Mouse (Mus musculus) ES-E14 (cell line): ENCODE results near the gene Ube2q2. TPM values are rescaled to one million over a fixed set of nuclear protein-coding genes. Genes with fewer than 3 reads are reported as not detected.
A peak's percentile ranks its signal among the peaks of the same experiment; 100 is the strongest.

Experiments
- DNase-seq: peaks from one replicate; pipeline ENCODE4 v3.0.0-alpha.2; 2013; ENCODE audit warnings: low read depth, low spot score
- H3K27ac ChIP-seq: 2 replicates; pipeline ENCODE4 v1.5.1; 2012; ENCODE audit warnings: low read depth, mild to moderate bottlenecking, low read length, moderate library complexity, mixed read lengths; ENCODE audit not compliant: poor library complexity, insufficient read depth, severe bottlenecking
- H3K36me3 ChIP-seq: 2 replicates; pipeline ENCODE4 v1.6.1; 2012; ENCODE audit warnings: mild to moderate bottlenecking, low read length, moderate library complexity, mixed read lengths; ENCODE audit not compliant: control insufficient read depth, poor library complexity, insufficient read depth, severe bottlenecking
- H3K4me1 ChIP-seq, 2 experiments: fragments of 150-350 bp in 1 of 2; sonication (generic) in 1 of 2; 2 replicates each; pipeline ENCODE4 v1.6.1; 2012; ENCODE audit warnings: low read length in 2 of 2, mild to moderate bottlenecking in 1 of 2, mixed read lengths in 1 of 2; ENCODE audit not compliant: control insufficient read depth in 2 of 2, insufficient read depth in 2 of 2, poor library complexity in 1 of 2
- H3K4me3 ChIP-seq, 2 experiments: fragments of 150-350 bp in 1 of 2; sonication (generic) in 1 of 2; 2 replicates each; pipeline ENCODE4 v1.5.1; 2012; ENCODE audit warnings: low read length in 2 of 2, low read depth in 1 of 2, mild to moderate bottlenecking in 1 of 2, mixed read lengths in 1 of 2; ENCODE audit not compliant: insufficient read depth in 1 of 2, poor library complexity in 1 of 2, severe bottlenecking in 1 of 2
- H3K9ac ChIP-seq: 2 replicates; pipeline ENCODE4 v1.6.1; 2012; ENCODE audit warnings: low read depth, mild to moderate bottlenecking, low read length, mixed read lengths; ENCODE audit not compliant: poor library complexity, insufficient read depth, severe bottlenecking
- H3K9me3 ChIP-seq: fragments of 150-350 bp; sonication (generic); 2 replicates; pipeline ENCODE4 v1.6.1; 2012; ENCODE audit warnings: low read depth, mild to moderate bottlenecking, low read length; ENCODE audit not compliant: control insufficient read depth, insufficient read depth
- CHD2 ChIP-seq: IDR thresholded peaks from 2 replicates; pipeline ENCODE4 v1.6.1; 2014; ENCODE audit warnings: mild to moderate bottlenecking, low read depth, low read length, inconsistent platforms
- HCFC1 ChIP-seq: IDR thresholded peaks from 2 replicates; pipeline ENCODE4 v1.6.1; 2012; ENCODE audit warnings: low read length, inconsistent platforms, borderline replicate concordance; ENCODE audit not compliant: insufficient read depth
- MAFK ChIP-seq: IDR thresholded peaks from 2 replicates; pipeline ENCODE4 v1.6.1; 2014; ENCODE audit warnings: mild to moderate bottlenecking, low read depth, low read length, inconsistent platforms; ENCODE audit not compliant: insufficient read depth
- ZC3H11A ChIP-seq: IDR thresholded peaks from 2 replicates; pipeline ENCODE4 v1.6.1; 2012; ENCODE audit warnings: low read depth, mild to moderate bottlenecking, inconsistent platforms, low read length, borderline replicate concordance
- ZNF384 ChIP-seq: IDR thresholded peaks from 2 replicates; pipeline ENCODE4 v1.6.1; 2012; ENCODE audit warnings: low read depth, low read length, inconsistent platforms
- in situ Hi-C, 2 experiments: fragments of 600-800 bp; cut with MboI; formaldehyde crosslinking; loops; one replicate each; pipeline ENCODE4 v1.15.1; 2025; ENCODE audit warnings: low sequenced_read_pairs in 2 of 2, inconsistent platforms in 1 of 2; ENCODE audit not compliant: unreplicated experiment in 2 of 2
- total RNA-seq: library from RNA; depleted of rRNA; stranded (reverse); fragments of 300-350 nt; gene quantifications from 2 replicates; pipeline ENCODE4 v1.2.3, GENCODE M21; 2012

Ube2q2 gene
- total RNA-seq, 1 experiment, result 24.9 TPM

GRCm38 (mm10) chr9:55215056-55215455, 66.4 kb downstream of the Ube2q2 start:
- H3K9ac ChIP-seq, result no peak overlapping the region
- in situ Hi-C loops, result no loop called here
- peak overlapping the region; percentile 99 for H3K27ac ChIP-seq
- H3K4me3 ChIP-seq, result peak overlapping the region in 1 of 2 experiments; percentile 30; a peak in 1 of 4 replicates
- TF ChIP-seq ZNF384, result no peak
- TF ChIP-seq MAFK, result no peak
- TF ChIP-seq CHD2, result no peak
- H3K4me1 ChIP-seq, result peaks cover 22 to 51% of the 10 kb centered on the region in 2 experiments
- no peaks in the 10 kb centered on the region for H3K9me3 ChIP-seq
- peaks cover 30% of the 10 kb centered on the region for H3K36me3 ChIP-seq
- DNase-seq, result no peak

- Histone ChIP-seq H3K9ac (peak overlapping the region; percentile 47; the same call in 1 of the 2 replicates), H3K36me3 (peaks cover 35% of the 10 kb centered on the region), H3K4me1 (peaks cover 22 to 46% of the 10 kb centered on the region in 2 experiments), H3K9me3 (no peaks in the 10 kb centered on the region), H3K27ac (peak overlapping the region; percentile 99), H3K4me3 (peak overlapping the region; percentile 30 to 38; a peak in 3 of 4 replicates)
- TF ChIP-seq ZNF384, result no peak
- TF ChIP-seq HCFC1, result no peak
- TF ChIP-seq CHD2, result no peak
- no peak for TF ChIP-seq MAFK
- DNase-seq, result no peak
- in situ Hi-C loops, result no loop called here
Observed at GRCm38 (mm10) chr9:55215648-55216047, 67.0 kb downstream of the Ube2q2 start.

- TF ChIP-seq ZNF384 (no peak), CHD2 (no peak; the same call in 1 of the 2 replicates), HCFC1 (no peak), ZC3H11A (no peak), MAFK (no peak)
- H3K27ac ChIP-seq, result peak overlapping the region; percentile 99
- peaks cover 39% of the 10 kb centered on the region for H3K36me3 ChIP-seq
Observed at GRCm38 (mm10) chr9:55216078-55216477, 67.4 kb downstream of the Ube2q2 start.

GRCm38 (mm10) chr9:55217381-55217780, 68.7 kb downstream of the Ube2q2 start:
- no peaks in the 10 kb centered on the region for H3K9me3 ChIP-seq
- peak overlapping the region; percentile 22; the same call in 1 of the 2 replicates for H3K9ac ChIP-seq
- H3K4me3 ChIP-seq, result no peak overlapping the region
- DNase-seq, result no peak
- peak overlapping the region; percentile 72 for H3K27ac ChIP-seq
- in situ Hi-C loops, result no loop called here
- peaks cover 16 to 40% of the 10 kb centered on the region in 2 experiments for H3K4me1 ChIP-seq
- H3K36me3 ChIP-seq, result peaks cover 39% of the 10 kb centered on the region
- TF ChIP-seq ZNF384, result no peak
- no peak for TF ChIP-seq ZC3H11A
- no peak for TF ChIP-seq CHD2
- no peak for TF ChIP-seq HCFC1
- TF ChIP-seq MAFK, result no peak

More at GRCm38 (mm10) chr9:55216078-55216477, 67.4 kb downstream of the Ube2q2 start:
- Histone ChIP-seq H3K9me3 (no peaks in the 10 kb centered on the region), H3K4me1 (peaks cover 21 to 42% of the 10 kb centered on the region in 2 experiments), H3K9ac (peak overlapping the region; percentile 47; the same call in 1 of the 2 replicates), H3K4me3 (peak overlapping the region; percentile 30 to 38; a peak in 3 of 4 replicates)
- in situ Hi-C loops, result no loop called here
- DNase-seq, result peak; percentile 86
